Mouse (Mus musculus) kidney, adult 2 months (tissue): ENCODE measurements around the gene Dhx29. TPM values are rescaled to one million over a fixed set of nuclear protein-coding genes. Genes with fewer than 3 reads are reported as not detected.

Experiments used
- DNase-seq: peaks from one replicate; pipeline ENCODE4 v3.0.0; 2021
- H3K27ac ChIP-seq: fragments of 200-500 bp; 2 replicates; pipeline ENCODE4 v1.5.1; 2012; ENCODE audit warnings: low read depth, low read length, control low read depth, inconsistent platforms; ENCODE audit not compliant: insufficient read depth
- H3K27me3 ChIP-seq: fragments of 200-500 bp; replicated peaks from 2 replicates; pipeline ENCODE4 v1.6.1; 2012; ENCODE audit warnings: mild to moderate bottlenecking, moderate library complexity, low read length, inconsistent platforms; ENCODE audit not compliant: control insufficient read depth, insufficient read depth
- H3K36me3 ChIP-seq: fragments of 200-500 bp; 2 replicates; pipeline ENCODE4 v1.6.1; 2012; ENCODE audit warnings: mild to moderate bottlenecking, moderate library complexity, low read length, inconsistent platforms; ENCODE audit not compliant: control insufficient read depth, insufficient read depth
- H3K4me1 ChIP-seq: fragments of 200-500 bp; 2 replicates; pipeline ENCODE4 v1.6.1; 2011; ENCODE audit warnings: low read length; ENCODE audit not compliant: control insufficient read depth, insufficient read depth
- H3K4me3 ChIP-seq: fragments of 200-500 bp; 2 replicates; pipeline ENCODE4 v1.5.1; 2011; ENCODE audit warnings: mild to moderate bottlenecking, low read depth, low read length, control low read depth; ENCODE audit not compliant: insufficient read depth
- CTCF ChIP-seq: fragments of 200-500 bp; conservative IDR thresholded peaks from 2 replicates; pipeline ENCODE4 v1.5.1; 2011; ENCODE audit warnings: low read depth, mild to moderate bottlenecking, control low read depth, low read length, moderate library complexity, mixed read lengths; ENCODE audit not compliant: insufficient read depth, insufficient read length
- POLR2A ChIP-seq: fragments of 200-500 bp; IDR thresholded peaks from one replicate; pipeline ENCODE4 v1.6.1; 2011; ENCODE audit warnings: low read depth, low read length, control low read depth
- WGBS: fragments of 180-500 bp; shearing (Covaris S2); methylation state at CpG from one replicate; pipeline ENCODE4 v1.1.7; 2018; 5-methylcytosine and 5-hydroxymethylcytosine counted together
- polyA plus RNA-seq: library from polyadenylated mRNA; depleted of rRNA; stranded (reverse); fragments of >200 nt; gene quantifications from 2 replicates; pipeline ENCODE4 v1.2.3, GENCODE M21; 2012

The Dhx29 gene
- polyA plus RNA-seq, 1 experiment, result 3.9 TPM

DNA sequence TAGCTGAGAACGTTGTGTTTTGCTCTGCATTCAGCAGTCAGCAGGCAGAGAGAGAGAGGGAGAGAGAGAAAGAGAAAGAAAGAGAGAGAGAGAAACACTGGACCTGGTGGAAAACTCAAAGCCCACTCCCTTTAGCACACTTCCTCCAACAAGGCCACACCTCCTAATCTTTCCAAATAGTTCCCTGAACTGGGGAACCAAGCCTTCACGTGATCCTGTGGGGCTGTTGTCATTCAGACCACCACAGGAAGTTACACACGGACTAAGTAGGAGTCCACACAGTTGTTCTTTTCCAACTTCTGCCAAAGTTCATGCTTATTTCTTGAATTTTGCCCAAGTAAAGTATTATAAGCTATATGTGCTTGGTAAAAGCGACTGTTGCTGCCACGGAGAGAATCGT, 18.6 kb downstream of the Dhx29 start:
- 84% methylated on average over 6 of the region's 6 CpGs for WGBS

DNA sequence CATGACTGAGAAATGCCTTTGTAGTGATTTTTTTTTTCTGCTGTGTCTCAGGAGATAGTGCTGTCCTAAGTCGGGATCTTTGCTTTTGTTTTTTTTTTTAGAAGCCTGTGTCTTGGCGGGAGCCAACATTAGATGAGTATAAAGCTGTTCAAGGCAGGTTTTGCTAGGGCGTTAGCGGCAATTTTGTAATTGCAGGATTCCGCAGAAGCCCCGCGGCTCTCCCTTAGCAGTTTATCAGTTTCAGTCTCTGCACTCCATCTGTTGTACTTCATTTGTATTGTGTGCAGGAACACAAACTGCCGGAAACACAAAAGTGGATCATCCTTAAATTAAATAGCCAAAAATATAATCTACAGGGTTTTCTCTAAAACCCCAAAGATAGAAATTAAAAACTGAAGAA, 26.8 kb downstream of the Dhx29 start:
- Histone ChIP-seq H3K27ac (no peak overlapping the region), H3K4me1 (no peaks in the 10 kb centered on the region), H3K27me3 (no peaks in the 10 kb centered on the region), H3K4me3 (no peak overlapping the region), H3K36me3 (peaks cover 4% of the 10 kb centered on the region; the same call in 1 of the 2 replicates)
- TF ChIP-seq POLR2A (no peak), CTCF (no peak)
- no peak for DNase-seq
- 92% methylated on average over 8 of the region's 8 CpGs for WGBS

More for the DNA sequence above, 18.6 kb downstream of the Dhx29 start:
- TF ChIP-seq CTCF (no peak), POLR2A (no peak)
- H3K27me3 ChIP-seq, result no peaks in the 10 kb centered on the region
- no peak overlapping the region for H3K27ac ChIP-seq
- peaks cover 4% of the 10 kb centered on the region; the same call in 1 of the 2 replicates for H3K36me3 ChIP-seq
- no peaks in the 10 kb centered on the region for H3K4me1 ChIP-seq
- no peak for DNase-seq
- H3K4me3 ChIP-seq, result no peak overlapping the region

DNA sequence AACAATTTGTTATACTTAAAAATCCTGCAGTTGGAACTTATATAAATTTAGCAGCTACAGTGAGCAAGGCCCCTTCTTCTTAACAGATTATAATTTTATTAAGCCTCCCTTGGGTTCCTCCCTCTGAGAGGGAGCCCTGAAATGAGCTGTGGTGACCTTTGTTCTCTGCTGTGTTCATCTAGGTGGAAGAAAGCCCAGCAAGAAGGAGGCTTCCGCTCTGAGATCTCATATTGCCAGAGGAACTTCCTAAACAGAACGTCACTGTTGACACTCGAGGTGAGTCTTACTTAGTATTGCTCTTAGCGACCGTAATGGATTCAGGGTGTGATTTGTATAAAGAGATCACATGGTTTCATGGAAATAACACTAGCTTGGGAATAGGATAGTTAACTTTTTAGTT, 35.8 kb downstream of the Dhx29 start:
- peaks cover 3% of the 10 kb centered on the region for H3K36me3 ChIP-seq
- WGBS, result 39% methylated on average over 5 of the region's 5 CpGs
- DNase-seq, result peak; percentile 56

DNA sequence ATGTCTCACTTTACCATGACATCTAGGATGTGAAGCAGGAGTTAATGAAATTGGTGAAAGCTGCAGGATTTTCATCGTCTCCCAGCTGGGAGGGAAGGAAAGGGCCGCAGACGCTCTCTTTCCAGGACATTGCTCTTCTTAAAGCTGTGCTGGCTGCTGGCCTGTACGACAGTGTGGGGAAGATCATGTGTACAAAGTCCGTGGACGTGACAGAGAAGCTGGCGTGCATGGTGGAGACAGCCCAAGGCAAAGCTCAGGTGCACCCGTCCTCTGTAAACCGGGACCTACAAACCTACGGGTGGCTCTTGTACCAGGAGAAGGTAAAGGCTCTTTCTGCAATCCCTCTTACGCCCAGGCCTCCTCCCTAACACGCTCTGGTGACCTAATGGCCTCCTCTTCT, 37.2 kb downstream of the Dhx29 start:
- H3K4me3 ChIP-seq, result no peak overlapping the region
- peaks cover 3% of the 10 kb centered on the region for H3K36me3 ChIP-seq

More for the DNA sequence above, 35.8 kb downstream of the Dhx29 start:
- Histone ChIP-seq H3K4me1 (no peaks in the 10 kb centered on the region), H3K4me3 (no peak overlapping the region), H3K27me3 (no peaks in the 10 kb centered on the region), H3K27ac (no peak overlapping the region)
- TF ChIP-seq CTCF (no peak), POLR2A (no peak)

DNA sequence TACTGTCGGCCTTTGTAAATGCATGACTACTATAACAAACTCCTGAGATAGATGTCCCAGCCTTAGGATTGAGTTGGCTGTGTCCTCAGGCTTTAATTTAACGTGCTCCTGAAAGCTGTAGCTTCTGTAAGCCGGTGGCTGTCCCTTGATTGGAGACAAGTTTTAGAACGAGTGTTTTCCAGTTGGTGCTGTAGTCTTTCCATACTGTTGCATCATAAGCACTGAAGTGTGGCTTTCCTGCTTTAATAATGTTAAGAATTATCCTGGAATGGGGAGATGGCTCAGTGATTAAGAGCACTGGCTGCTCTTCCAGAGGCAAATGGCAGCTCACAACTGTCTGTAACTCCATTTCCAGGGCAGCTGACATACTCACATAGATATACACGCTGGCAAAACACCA, 40.0 kb downstream of the Dhx29 start:
- Histone ChIP-seq H3K27me3 (no peaks in the 10 kb centered on the region), H3K27ac (no peak overlapping the region), H3K4me1 (no peaks in the 10 kb centered on the region), H3K4me3 (no peak overlapping the region), H3K36me3 (peaks cover 3% of the 10 kb centered on the region)
- WGBS, result 89% methylated on average over 5 of the region's 5 CpGs
- no peak for DNase-seq
- TF ChIP-seq CTCF, result no peak
- no peak for TF ChIP-seq POLR2A

More for the DNA sequence above, 37.2 kb downstream of the Dhx29 start:
- DNase-seq, result peak; percentile 75
- TF ChIP-seq POLR2A (no peak), CTCF (no peak)
- Histone ChIP-seq H3K27ac (no peak overlapping the region), H3K27me3 (no peaks in the 10 kb centered on the region), H3K4me1 (no peaks in the 10 kb centered on the region)
- 70% methylated on average over 12 of the region's 12 CpGs for WGBS

DNA sequence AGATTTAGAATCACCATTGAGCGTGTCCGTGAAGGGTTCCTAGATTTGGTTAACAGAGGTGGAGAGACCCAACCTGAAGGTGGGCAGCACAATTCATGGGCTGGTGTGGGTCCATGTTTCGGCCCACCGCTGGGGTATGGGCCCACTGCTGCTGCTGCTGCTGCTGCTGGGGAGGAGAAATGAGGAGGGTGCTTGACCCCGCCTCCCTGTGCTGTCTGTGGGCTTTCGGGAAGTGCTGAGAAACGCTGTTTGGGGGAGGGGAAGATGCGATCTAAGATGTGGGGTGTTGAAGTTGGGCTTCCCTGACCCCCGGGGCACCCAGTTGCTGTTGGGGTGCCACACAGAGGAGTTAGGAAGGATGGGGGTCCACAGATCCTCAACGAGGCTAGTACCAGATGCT, 49.5 kb downstream of the Dhx29 start:
- Histone ChIP-seq H3K4me3 (no peak overlapping the region), H3K36me3 (no peaks in the 10 kb centered on the region), H3K27ac (no peak overlapping the region), H3K27me3 (no peaks in the 10 kb centered on the region; the same call in 1 of the 2 replicates), H3K4me1 (no peaks in the 10 kb centered on the region)
- WGBS, result 41% methylated on average over 10 of the region's 10 CpGs
- no peak for DNase-seq
- TF ChIP-seq POLR2A (no peak), CTCF (no peak)

DNA sequence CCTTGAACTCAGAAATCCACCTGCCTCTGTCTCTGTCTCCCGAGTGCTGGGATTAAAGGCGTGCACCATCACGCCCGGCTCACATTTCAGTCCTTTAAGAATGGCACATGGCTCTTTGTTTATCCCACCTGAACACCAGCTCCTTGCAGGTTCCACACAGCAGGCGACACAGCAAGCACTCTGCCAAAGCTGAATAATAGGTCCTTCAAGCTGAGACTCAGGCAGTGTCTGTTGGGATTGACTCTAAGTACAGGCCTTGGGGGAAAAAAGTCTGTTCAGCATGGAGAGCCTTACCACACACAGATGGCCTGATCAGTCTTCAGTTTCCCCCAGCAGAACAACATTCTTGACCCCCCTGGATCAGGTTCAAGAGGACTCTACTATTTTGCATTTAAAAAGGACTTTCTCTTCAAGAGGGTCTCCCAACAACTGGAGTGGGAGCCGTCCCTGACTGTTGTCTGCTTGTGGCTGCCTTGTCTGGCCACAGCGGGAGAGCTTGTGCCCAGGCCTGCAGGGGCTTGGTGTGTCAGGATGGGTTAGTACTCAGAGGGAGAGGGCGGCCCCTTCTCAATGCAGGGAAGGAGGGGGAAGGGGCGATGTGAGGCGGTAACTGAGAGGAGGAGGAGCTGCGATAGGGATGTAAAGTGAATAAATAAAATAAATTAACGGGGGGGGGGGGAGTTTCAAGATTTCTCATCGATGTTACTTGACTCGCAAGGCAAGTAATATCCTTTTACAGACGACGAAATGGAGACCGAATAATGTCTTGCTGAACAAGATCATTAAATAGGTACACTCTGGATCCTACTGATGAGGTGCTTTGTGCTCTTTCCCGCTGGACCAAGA, 58.6 kb downstream of the Dhx29 start:
- DNase-seq, result no peak
- no peaks in the 10 kb centered on the region for H3K27me3 ChIP-seq
- 0 out of 2 replicates have a peak, but pooled peaks cover 3% of the 10 kb centered on the region for H3K4me1 ChIP-seq
- H3K27ac ChIP-seq, result no peak overlapping the region
- TF ChIP-seq POLR2A, result no peak
- TF ChIP-seq CTCF, result no peak
- H3K4me3 ChIP-seq, result no peak overlapping the region
- H3K36me3 ChIP-seq, result no peaks in the 10 kb centered on the region
- 44% methylated on average over 18 of the region's 18 CpGs for WGBS
